Mouse (Mus musculus): ENCODE data around the gene Tor1a. TPM values are rescaled to one million over a fixed set of nuclear protein-coding genes. Genes with fewer than 3 reads are reported as not detected.
"Not testable (repeated sequence)": the region's sequence is repeated elsewhere in the genome, so short reads cannot be mapped to it uniquely, and the experiment has no call there.

Tor1a gene
- polyA plus RNA-seq, 1 experiment from 2014 or later, result 57.5 TPM

DNA sequence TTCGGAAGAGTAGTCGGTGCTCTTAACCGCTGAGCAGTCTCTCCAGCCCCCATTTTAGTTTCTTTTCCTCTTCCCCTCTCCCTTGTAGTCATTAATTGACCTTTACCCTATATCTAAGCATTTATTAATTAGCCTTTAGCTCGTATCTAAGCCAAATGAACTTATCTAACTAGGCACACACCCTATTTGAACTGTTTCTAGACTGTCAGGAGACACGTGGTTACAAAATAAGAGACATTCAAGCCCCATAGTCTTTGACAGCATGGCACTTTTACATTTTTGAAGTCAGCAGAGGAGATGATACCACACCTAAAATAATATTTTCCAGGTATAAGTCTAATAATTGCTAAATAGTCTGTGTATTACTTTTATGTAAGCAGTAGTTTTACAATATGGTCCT lies 26.1 kb downstream of the Tor1a start:
- Histone ChIP-seq H3K4me2 (replicated peaks; ENCODE audit: low read depth, low read length) (no peak overlapping the region), H3K4me1 (ENCODE audit: insufficient read depth, low read depth, low read length) (no peaks in the 10 kb centered on the region), H3K36me3 (ENCODE audit: insufficient read depth, low read length) (no peaks in the 10 kb centered on the region), H3K27me3 (replicated peaks; ENCODE audit: insufficient read depth, low read length) (no peaks in the 10 kb centered on the region), H3K4me3 (ENCODE audit: low read depth, low read length) (no peak overlapping the region), H3K27ac (ENCODE audit: low read length) (no peak overlapping the region), H3K9me3 (ENCODE audit: low read length) (no peaks in the 10 kb centered on the region), H3K9ac (replicated peaks; ENCODE audit: low read depth) (no peak overlapping the region)
- 81% methylated on average over 5 of the region's 5 CpGs for WGBS
- DNase-seq (ENCODE audit: low spot score), result no peak
- ATAC-seq, result no peak
- no peak for TF ChIP-seq CTCF (IDR thresholded peaks at IDR 0.05)
- no peak for TF ChIP-seq EP300 (IDR thresholded peaks at IDR 0.05)

DNA sequence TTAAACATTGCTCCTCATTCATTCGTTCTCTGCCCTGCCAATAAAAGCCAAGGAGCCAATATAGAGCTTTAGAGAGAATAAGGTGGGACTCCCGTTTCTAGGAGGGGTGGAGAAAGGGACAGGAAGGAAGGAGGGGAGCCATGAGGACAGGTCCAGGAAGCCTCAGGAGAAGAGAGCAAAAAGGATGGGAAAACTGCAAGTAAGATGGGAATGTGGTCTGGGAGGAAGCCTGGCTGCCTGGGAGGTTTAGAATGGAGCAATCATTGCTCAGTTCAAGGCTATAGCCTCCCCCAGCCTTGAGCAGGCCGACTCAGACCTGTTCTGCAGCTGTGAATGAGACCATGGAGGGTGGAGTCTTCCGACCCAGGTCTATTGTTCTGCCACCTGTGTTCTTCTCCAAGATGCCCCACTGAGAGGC lies 29.1 kb downstream of the Tor1a start:
- Histone ChIP-seq H3K4me2 (replicated peaks; ENCODE audit: low read depth, low read length) (no peak overlapping the region), H3K9ac (replicated peaks; ENCODE audit: low read depth) (no peak overlapping the region), H3K9me3 (ENCODE audit: low read length) (no peaks in the 10 kb centered on the region), H3K36me3 (ENCODE audit: insufficient read depth, low read length) (no peaks in the 10 kb centered on the region), H3K27me3 (replicated peaks; ENCODE audit: insufficient read depth, low read length) (no peaks in the 10 kb centered on the region), H3K4me1 (ENCODE audit: insufficient read depth, low read depth, low read length) (no peaks in the 10 kb centered on the region), H3K4me3 (ENCODE audit: low read depth, low read length) (no peak overlapping the region), H3K27ac (ENCODE audit: low read length) (no peak overlapping the region)
- ATAC-seq, result no peak
- WGBS, result 34% methylated on average over 4 of the region's 4 CpGs
- TF ChIP-seq CTCF (IDR thresholded peaks at IDR 0.05) (no peak), EP300 (IDR thresholded peaks at IDR 0.05) (no peak)
- DNase-seq (ENCODE audit: low spot score), result no peak

DNA sequence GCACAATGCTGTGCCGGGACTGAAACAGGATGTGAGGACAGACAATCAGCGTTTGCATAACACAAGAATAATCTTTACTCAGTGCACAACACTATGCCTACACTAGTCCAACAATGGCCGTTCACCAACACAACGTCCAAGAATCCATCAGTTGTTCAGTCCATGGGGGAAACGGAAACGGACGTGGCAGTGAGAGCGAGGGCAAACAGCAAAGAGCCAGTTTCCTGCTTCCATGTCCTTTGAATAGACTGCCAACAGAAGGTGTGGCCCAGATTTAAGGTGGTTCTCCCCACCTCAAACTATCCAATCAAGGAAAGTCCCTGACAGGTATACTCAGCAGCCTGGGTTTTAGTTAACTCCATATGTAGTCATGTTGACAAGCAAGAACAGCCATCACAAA lies 30.0 kb downstream of the Tor1a start:
- Histone ChIP-seq H3K9ac (replicated peaks; ENCODE audit: low read depth) (no peak overlapping the region), H3K4me1 (ENCODE audit: insufficient read depth, low read depth, low read length) (no peaks in the 10 kb centered on the region), H3K4me3 (ENCODE audit: low read depth, low read length) (no peak overlapping the region), H3K27me3 (replicated peaks; ENCODE audit: insufficient read depth, low read length) (no peaks in the 10 kb centered on the region), H3K9me3 (ENCODE audit: low read length) (no peaks in the 10 kb centered on the region), H3K27ac (ENCODE audit: low read length) (no peak overlapping the region), H3K36me3 (ENCODE audit: insufficient read depth, low read length) (no peaks in the 10 kb centered on the region), H3K4me2 (replicated peaks; ENCODE audit: low read depth, low read length) (no peak overlapping the region)
- TF ChIP-seq EP300 (IDR thresholded peaks at IDR 0.05) (no peak), CTCF (IDR thresholded peaks at IDR 0.05) (no peak)
- ATAC-seq, result peak; percentile 51
- 42% methylated on average over 8 of the region's 8 CpGs for WGBS
- DNase-seq (ENCODE audit: low spot score), result no peak

DNA sequence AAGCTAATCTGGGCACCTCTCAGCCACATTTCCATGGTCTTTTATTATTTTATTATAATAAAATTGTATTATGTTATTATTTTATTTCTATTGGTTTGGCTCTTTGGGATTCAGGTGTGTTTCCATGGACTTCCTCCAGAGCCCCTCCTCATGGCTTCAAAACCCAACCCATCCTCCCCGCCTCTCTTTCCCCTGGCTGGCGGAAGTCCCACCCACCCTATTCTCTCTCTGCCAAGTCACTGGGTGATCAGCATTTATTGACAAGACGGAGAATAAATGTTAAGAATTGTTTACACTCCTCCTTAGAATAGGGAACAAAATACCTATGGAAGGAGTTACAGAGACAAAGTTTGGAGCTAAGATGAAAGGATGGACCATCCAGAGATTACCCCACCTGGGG lies 30.9 kb downstream of the Tor1a start:
- H3K9ac ChIP-seq (replicated peaks; ENCODE audit: low read depth), result no peak overlapping the region
- TF ChIP-seq EP300 (IDR thresholded peaks at IDR 0.05) (no peak), CTCF (IDR thresholded peaks at IDR 0.05) (no peak)
- H3K9me3 ChIP-seq (ENCODE audit: low read length), result no peaks in the 10 kb centered on the region
- WGBS, result 70% methylated on average over 3 of the region's 3 CpGs
- H3K4me1 ChIP-seq (ENCODE audit: insufficient read depth, low read depth, low read length), result no peaks in the 10 kb centered on the region
- no peaks in the 10 kb centered on the region for H3K27me3 ChIP-seq (replicated peaks; ENCODE audit: insufficient read depth, low read length)
- DNase-seq (ENCODE audit: low spot score) (no peak), ATAC-seq (no peak)
- no peak overlapping the region for H3K4me2 ChIP-seq (replicated peaks; ENCODE audit: low read depth, low read length)
- H3K4me3 ChIP-seq (ENCODE audit: low read depth, low read length), result no peak overlapping the region
- no peak overlapping the region for H3K27ac ChIP-seq (ENCODE audit: low read length)
- no peaks in the 10 kb centered on the region for H3K36me3 ChIP-seq (ENCODE audit: insufficient read depth, low read length)

DNA sequence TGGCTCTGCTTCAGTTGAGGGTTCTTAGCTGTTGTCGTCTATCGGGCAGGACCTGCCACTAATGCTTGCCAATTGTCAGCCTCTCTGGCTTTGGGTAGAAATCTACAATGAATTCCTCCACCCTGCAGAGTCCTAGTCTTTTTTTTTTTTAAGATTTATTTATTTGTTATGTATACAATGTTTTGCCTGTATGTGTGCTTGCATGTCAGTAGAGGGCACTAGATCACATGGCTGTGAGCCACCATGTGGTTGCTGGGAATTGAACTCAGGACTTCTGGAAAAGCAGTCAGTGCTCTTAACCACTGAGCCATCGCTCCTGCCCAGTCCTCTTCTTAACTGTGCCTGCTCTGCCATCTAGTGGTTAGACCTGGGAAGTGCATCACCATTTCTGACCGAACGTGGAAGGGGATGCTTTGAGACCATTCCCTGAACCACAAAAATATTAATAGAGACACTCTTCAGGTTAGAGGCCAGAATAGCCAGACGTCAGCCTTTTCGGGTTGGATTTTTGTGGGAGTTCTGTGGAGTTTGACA lies 33.7 kb downstream of the Tor1a start:
- H3K4me2 ChIP-seq (replicated peaks; ENCODE audit: low read depth, low read length), result no peak overlapping the region
- WGBS, result 17% methylated on average over 7 of the region's 7 CpGs
- no peaks in the 10 kb centered on the region for H3K9me3 ChIP-seq (ENCODE audit: low read length)
- TF ChIP-seq EP300 (IDR thresholded peaks at IDR 0.05), result no peak
- peak; percentile 96 for TF ChIP-seq CTCF (IDR thresholded peaks at IDR 0.05)
- H3K27me3 ChIP-seq (replicated peaks; ENCODE audit: insufficient read depth, low read length), result no peaks in the 10 kb centered on the region
- ATAC-seq (peak; percentile 34), DNase-seq (ENCODE audit: low spot score) (peak; percentile 81)
- H3K36me3 ChIP-seq (ENCODE audit: insufficient read depth, low read length), result no peaks in the 10 kb centered on the region
- no peak overlapping the region for H3K27ac ChIP-seq (ENCODE audit: low read length)
- no peak overlapping the region for H3K4me3 ChIP-seq (ENCODE audit: low read depth, low read length)
- peaks cover 4% of the 10 kb centered on the region; the same call in 1 of the 2 replicates for H3K4me1 ChIP-seq (ENCODE audit: insufficient read depth, low read depth, low read length)
- H3K9ac ChIP-seq (replicated peaks; ENCODE audit: low read depth), result no peak overlapping the region

DNA sequence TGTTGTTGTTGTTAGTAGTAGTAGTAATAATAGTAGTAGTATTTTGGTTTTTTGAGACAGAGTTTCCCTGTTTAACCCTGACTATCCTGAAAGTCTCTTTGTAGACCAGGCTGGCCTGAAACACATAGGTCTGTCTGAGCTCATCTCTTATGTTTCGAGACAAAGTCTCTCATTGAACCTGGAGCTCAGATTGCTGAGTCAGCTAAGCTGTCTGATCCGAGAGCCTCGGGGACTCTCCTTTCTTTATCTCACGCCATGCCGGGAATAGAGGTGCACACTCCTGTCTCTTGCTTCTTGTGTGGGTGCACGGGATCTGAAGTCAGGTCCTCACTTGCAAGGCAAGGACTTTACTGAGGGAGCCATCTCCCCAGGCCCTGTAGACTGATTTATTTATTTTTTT lies 34.7 kb downstream of the Tor1a start:
- H3K4me1 ChIP-seq (ENCODE audit: insufficient read depth, low read depth, low read length), result peaks cover 6% of the 10 kb centered on the region; the same call in 1 of the 2 replicates
- no peak overlapping the region for H3K4me2 ChIP-seq (replicated peaks; ENCODE audit: low read depth, low read length)
- no peak overlapping the region for H3K27ac ChIP-seq (ENCODE audit: low read length)
- no peaks in the 10 kb centered on the region for H3K27me3 ChIP-seq (replicated peaks; ENCODE audit: insufficient read depth, low read length)
- no peak for ATAC-seq
- no peaks in the 10 kb centered on the region for H3K9me3 ChIP-seq (ENCODE audit: low read length)
- no peaks in the 10 kb centered on the region for H3K36me3 ChIP-seq (ENCODE audit: insufficient read depth, low read length)
- DNase-seq (ENCODE audit: low spot score), result no peak
- H3K4me3 ChIP-seq (ENCODE audit: low read depth, low read length), result no peak overlapping the region
- H3K9ac ChIP-seq (replicated peaks; ENCODE audit: low read depth), result no peak overlapping the region
- TF ChIP-seq EP300 (IDR thresholded peaks at IDR 0.05) (no peak), CTCF (IDR thresholded peaks at IDR 0.05) (no peak)
- WGBS, result 67% methylated on average over 6 of the region's 6 CpGs

DNA sequence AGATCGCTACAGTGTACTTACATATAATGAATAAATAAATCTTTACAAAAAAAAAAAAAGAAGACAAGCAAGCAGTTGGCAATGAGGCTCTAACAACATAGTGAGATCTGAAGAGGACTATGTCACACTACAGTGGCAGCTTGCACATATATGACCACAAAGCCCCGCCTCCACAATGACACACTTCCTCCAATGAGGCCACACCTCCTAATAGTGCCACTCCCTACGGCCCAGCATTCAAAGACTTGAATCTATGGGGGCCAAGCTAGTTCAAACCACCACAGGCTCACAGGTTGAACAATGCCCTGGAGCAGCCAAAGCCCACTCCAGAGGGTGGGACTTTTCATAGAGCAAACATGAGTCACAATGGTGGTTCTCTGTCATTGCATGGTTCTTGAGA lies 35.8 kb downstream of the Tor1a start:
- no peak overlapping the region for H3K27ac ChIP-seq (ENCODE audit: low read length)
- DNase-seq (ENCODE audit: low spot score) (peak; percentile 36), ATAC-seq (no peak)
- no peak for TF ChIP-seq CTCF (IDR thresholded peaks at IDR 0.05)
- H3K4me1 ChIP-seq (ENCODE audit: insufficient read depth, low read depth, low read length), result peaks cover 13% of the 10 kb centered on the region; the same call in 1 of the 2 replicates
- no peaks in the 10 kb centered on the region for H3K9me3 ChIP-seq (ENCODE audit: low read length)
- H3K9ac ChIP-seq (replicated peaks; ENCODE audit: low read depth), result no peak overlapping the region
- H3K4me3 ChIP-seq (ENCODE audit: low read depth, low read length), result no peak overlapping the region
- H3K27me3 ChIP-seq (replicated peaks; ENCODE audit: insufficient read depth, low read length), result no peaks in the 10 kb centered on the region
- H3K36me3 ChIP-seq (ENCODE audit: insufficient read depth, low read length), result no peaks in the 10 kb centered on the region
- 82% methylated on average over 3 of the region's 3 CpGs for WGBS
- H3K4me2 ChIP-seq (replicated peaks; ENCODE audit: low read depth, low read length), result no peak overlapping the region

DNA sequence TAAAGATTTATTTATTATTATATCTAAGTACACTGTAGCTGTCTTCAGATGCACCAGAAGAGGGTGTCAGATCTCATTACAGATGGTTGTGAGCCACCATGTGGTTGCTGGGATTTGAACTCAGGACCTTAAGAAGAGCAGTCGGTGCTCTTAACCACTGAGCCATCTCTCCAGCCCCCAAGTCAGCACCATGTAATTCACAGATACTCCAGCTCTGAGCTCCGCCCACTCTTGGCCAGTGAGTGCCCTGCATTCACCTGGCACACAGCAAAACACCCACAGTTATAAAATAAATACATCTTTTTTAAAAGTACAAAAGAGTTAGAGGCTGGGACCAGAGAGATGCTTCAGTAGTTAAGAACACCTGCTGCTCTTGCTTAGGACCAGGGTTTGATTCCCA lies 36.9 kb downstream of the Tor1a start:
- not testable (repeated sequence) for H3K9ac ChIP-seq (replicated peaks; ENCODE audit: low read depth); ATAC-seq
- WGBS, result 93% methylated on average over 2 of the region's 2 CpGs

More for the DNA sequence above, 36.9 kb downstream of the Tor1a start:
- not testable (repeated sequence) for H3K4me3 ChIP-seq (ENCODE audit: low read depth, low read length); H3K4me2 ChIP-seq (replicated peaks; ENCODE audit: low read depth, low read length); H3K27me3 ChIP-seq (replicated peaks; ENCODE audit: insufficient read depth, low read length); H3K36me3 ChIP-seq (ENCODE audit: insufficient read depth, low read length); H3K27ac ChIP-seq (ENCODE audit: low read length); H3K9me3 ChIP-seq (ENCODE audit: low read length); DNase-seq (ENCODE audit: low spot score)
- peaks cover 17% of the 10 kb centered on the region; the same call in 1 of the 2 replicates for H3K4me1 ChIP-seq (ENCODE audit: insufficient read depth, low read depth, low read length)

All from lung, postnatal 0 days (tissue).